Mouse (Mus musculus) embryonic fibroblast, embryonic 13.5 days (primary cell): ENCODE data around the gene Sod2.
"Not testable (repeated sequence)": the region's sequence is repeated elsewhere in the genome, so short reads cannot be mapped to it uniquely, and the experiment has no call there.

ENCODE experiments used
- CTCF ChIP-seq: IDR thresholded peaks from 2 replicates; pipeline ENCODE4 v1.5.1; 2011; ENCODE audit warnings: mild to moderate bottlenecking, control low read depth, low read length, moderate library complexity, borderline replicate concordance; ENCODE audit not compliant: insufficient read depth
- POLR2A ChIP-seq: IDR thresholded peaks from 2 replicates; pipeline ENCODE4 v1.6.1; 2011; ENCODE audit warnings: low read depth, mild to moderate bottlenecking, control low read depth, low read length, moderate library complexity

DNA sequence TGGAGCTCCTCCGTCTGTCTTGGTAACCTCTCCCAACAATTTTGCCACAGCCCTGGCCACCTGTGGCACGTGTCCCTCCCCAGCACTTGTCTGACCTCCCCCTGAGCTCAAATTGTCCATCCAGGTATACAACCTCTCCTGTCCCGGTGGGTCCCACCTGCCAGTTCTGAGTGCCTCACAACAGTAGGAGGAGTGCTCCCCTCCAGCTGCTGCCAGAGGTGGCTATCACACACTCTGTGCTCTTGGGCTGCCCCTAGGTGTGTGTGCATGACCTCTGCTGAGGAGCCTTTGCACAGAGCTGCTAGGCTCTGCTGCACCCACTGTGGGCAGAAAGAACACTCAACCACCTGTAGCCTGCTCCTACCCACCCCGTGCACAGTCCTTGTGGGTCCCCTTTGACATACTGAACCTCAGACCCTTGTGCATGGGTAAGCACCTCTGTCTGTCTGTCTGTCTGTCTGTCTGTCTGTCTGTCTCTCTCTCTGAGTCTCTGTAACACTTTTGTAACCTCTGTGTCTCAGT is 61.3 kb downstream of the Sod2 start:
- TF ChIP-seq POLR2A, CTCF: not testable (repeated sequence)
